Comparison of ENCODE assay signal across 9 mouse cellular contexts in the genomic region with DNA sequence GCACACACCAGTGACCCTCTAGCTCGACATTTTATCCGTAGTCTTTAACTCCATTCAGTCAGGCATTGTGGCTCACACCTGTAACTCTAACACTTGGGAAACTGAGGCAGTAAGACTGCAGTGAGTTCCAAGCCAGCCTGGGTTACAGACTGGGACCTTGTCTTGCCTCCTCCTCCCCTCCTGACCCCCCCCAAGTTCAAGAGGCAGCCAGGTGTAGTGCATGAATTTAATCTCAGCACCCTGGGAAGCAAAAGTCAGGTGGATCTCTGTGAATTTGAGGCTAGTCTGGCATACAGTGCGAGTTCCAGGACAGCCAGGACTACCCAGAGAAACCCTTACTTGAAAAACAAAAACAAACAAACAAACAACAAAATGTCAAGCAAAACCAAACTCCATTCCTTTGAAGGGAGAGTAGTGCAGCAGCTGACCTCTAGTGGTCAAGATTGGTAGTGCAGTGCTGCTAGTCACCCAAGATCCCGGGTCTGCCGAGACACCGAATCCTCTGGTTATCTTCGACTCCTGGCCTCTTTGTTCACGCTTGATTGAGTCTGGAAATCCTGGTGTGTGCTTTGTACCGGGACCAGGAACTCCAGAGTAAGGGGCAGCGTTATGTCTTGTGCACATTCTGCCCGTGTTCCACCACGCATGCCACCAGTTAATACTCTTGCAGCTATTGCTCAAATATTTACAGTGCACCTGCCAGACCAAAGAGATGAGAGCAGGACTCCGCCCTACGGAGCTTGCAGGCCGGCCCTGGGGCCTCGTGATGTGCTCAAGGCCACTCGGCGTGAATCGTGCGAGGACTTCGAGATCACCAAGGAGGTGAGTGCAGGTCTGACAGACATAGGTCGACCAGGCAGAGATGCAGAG. TPM values are rescaled to one million over a fixed set of nuclear protein-coding genes. Genes with fewer than 3 reads are reported as not detected.
DNase-seq lines count a peak whose midpoint lies in the region; ATAC-seq lines count a peak whose summit lies in the region.
"Had no signal": no experiment of that assay in that cellular context is flagged by ENCODE, and none has a peak within 500 bp of the region (broad histone marks: within the 10 kb centered on the region; RNA-seq: fewer than 3 reads in every experiment).

No protein-coding gene starts in this region.

- no peaks in the 10 kb centered on the region for H3K27me3 ChIP-seq in forebrain, embryonic 14.5 days (replicated peaks; ENCODE audit: control insufficient read depth, insufficient read depth, low read length)

- H3K4me3 ChIP-seq in forebrain, embryonic 14.5 days (ENCODE audit: low read depth, low read length), result peak overlapping the region; percentile 21
- H3K4me3 ChIP-seq: limb, embryonic 15.5 days had no signal

- no peak overlapping the region for H3K27ac ChIP-seq in forebrain, embryonic 14.5 days (ENCODE audit: low read depth, low read length)

- DNase-seq in Muller cell, postnatal 12 days (ENCODE audit: inconsistent ontology term), result peak; percentile 51
- peak; percentile 59 for DNase-seq in cerebellum, adult 11-12 months
- DNase-seq in forebrain, embryonic 14.5 days (ENCODE audit: low spot score), result peak; percentile 85
- DNase-seq in heart, postnatal 4 days, result peak; percentile 85
- DNase-seq in layer of hippocampus, adult 9-10 months (ENCODE audit: low spot score), result peak; percentile 69
- peak; percentile 85 for DNase-seq in lung, postnatal 14 days
- DNase-seq in retina, embryonic 14.5 days (ENCODE audit: low spot score), result peak; percentile 90
- DNase-seq in thymus, postnatal 36 days, result peak; percentile 56 to 69

- no peaks in the 10 kb centered on the region for H3K9me3 ChIP-seq in forebrain, embryonic 14.5 days (replicated peaks; ENCODE audit: control insufficient read depth, low read length)
- H3K9me3 ChIP-seq: limb, embryonic 15.5 days had no signal

- H3K4me2 ChIP-seq in forebrain, embryonic 14.5 days (ENCODE audit: low read length), result peak overlapping the region; percentile 47
- H3K4me2 ChIP-seq: limb, embryonic 15.5 days had no signal

- peak overlapping the region; percentile 55 for H3K9ac ChIP-seq in forebrain, embryonic 14.5 days (ENCODE audit: low read length)
- H3K9ac ChIP-seq: limb, embryonic 15.5 days had no signal

- ATAC-seq in forebrain, embryonic 14.5 days, result no peak

- 20% methylated on average over 22 of the region's 22 CpGs for WGBS in forebrain, embryonic 14.5 days

- H3K4me1 ChIP-seq in forebrain, embryonic 14.5 days (ENCODE audit: control insufficient read depth, insufficient read depth, low read length), result 0 out of 2 replicates have a peak, but pooled peaks cover 3% of the 10 kb centered on the region

- H3K36me3 ChIP-seq in forebrain, embryonic 14.5 days (ENCODE audit: control insufficient read depth, insufficient read depth, low read length), result no peaks in the 10 kb centered on the region
- H3K36me3 ChIP-seq: limb, embryonic 15.5 days had no signal

RNA-seq across cellular contexts. Expression of a gene that starts 13.8 kb away (rescaled TPM):
- polyA plus RNA-seq in forebrain, embryonic 14.5 days (2014; fragmentation: Nextera tagmentation; extraction: Ambion mirVana), result 0.05 and 0.06 TPM in 2 replicates
- total RNA-seq in heart, postnatal 4 days (2021), result under 1 TPM; 0.29 to 0.61 TPM

RNA-seq across cellular contexts. Expression of a gene that starts 26.8 kb away (rescaled TPM):
- 0.14 and 0.25 TPM in 2 replicates for polyA plus RNA-seq in forebrain, embryonic 14.5 days (2014; fragmentation: Nextera tagmentation; extraction: Ambion mirVana)
- 1 to 10 TPM; 2.7 to 2.9 TPM for total RNA-seq in heart, postnatal 4 days (2021)

RNA-seq across cellular contexts. Expression of a gene that starts 39.3 kb away (rescaled TPM):
- 7.6 and 9.8 TPM in 2 replicates for polyA plus RNA-seq in forebrain, embryonic 14.5 days (2014; fragmentation: Nextera tagmentation; extraction: Ambion mirVana)
- 1 to 10 TPM; 8.6 to 8.9 TPM for total RNA-seq in heart, postnatal 4 days (2021)

RNA-seq across cellular contexts. Expression of a gene that starts 41.9 kb away (rescaled TPM):
- polyA plus RNA-seq in forebrain, embryonic 14.5 days (2014; fragmentation: Nextera tagmentation; extraction: Ambion mirVana), result not detected in 2 replicates
- total RNA-seq in heart, postnatal 4 days (2021), result 100 to 1,000 TPM; 199 to 226 TPM
